Mouse (Mus musculus): Measurements from ENCODE around the gene Gnpat.

Gene Gnpat

GRCm38 (mm10) chr8:124898251-124898905, 35.5 kb downstream of the Gnpat start:
- DNase-seq (ENCODE audit: low spot score in 2 of 2), result no peak

- DNase-seq (ENCODE audit: low spot score in 2 of 2), result no peak
Measured at GRCm38 (mm10) chr8:124903198-124903597, 40.4 kb downstream of the Gnpat start.

- DNase-seq (ENCODE audit: low spot score in 2 of 2), result no peak
Measured at GRCm38 (mm10) chr8:124905482-124905881, 42.6 kb downstream of the Gnpat start.

DNA sequence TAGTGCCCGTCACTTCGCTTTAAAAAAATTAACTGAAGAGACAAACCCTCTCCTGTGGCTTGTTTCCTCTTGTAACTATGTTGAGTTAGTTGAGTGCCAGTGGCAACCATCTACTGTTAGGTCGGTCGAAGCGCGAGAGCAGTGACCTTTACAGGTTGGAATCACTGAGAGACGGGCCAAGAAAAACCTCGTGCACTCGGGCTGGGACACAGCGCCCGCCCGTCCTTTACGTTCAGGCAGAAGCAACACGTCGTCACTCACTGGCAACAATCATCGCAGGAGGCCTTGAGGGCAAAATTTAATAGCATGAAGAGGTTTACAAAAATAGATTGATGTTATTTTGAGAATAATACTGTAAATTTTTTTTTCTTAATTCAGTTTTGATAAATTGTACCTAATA, 47.1 kb downstream of the Gnpat start:
- no peak for DNase-seq (ENCODE audit: low spot score in 2 of 2)

GRCm38 (mm10) chr8:124910349-124910748, 47.5 kb downstream of the Gnpat start:
- DNase-seq (ENCODE audit: low spot score in 2 of 2), result no peak

DNA sequence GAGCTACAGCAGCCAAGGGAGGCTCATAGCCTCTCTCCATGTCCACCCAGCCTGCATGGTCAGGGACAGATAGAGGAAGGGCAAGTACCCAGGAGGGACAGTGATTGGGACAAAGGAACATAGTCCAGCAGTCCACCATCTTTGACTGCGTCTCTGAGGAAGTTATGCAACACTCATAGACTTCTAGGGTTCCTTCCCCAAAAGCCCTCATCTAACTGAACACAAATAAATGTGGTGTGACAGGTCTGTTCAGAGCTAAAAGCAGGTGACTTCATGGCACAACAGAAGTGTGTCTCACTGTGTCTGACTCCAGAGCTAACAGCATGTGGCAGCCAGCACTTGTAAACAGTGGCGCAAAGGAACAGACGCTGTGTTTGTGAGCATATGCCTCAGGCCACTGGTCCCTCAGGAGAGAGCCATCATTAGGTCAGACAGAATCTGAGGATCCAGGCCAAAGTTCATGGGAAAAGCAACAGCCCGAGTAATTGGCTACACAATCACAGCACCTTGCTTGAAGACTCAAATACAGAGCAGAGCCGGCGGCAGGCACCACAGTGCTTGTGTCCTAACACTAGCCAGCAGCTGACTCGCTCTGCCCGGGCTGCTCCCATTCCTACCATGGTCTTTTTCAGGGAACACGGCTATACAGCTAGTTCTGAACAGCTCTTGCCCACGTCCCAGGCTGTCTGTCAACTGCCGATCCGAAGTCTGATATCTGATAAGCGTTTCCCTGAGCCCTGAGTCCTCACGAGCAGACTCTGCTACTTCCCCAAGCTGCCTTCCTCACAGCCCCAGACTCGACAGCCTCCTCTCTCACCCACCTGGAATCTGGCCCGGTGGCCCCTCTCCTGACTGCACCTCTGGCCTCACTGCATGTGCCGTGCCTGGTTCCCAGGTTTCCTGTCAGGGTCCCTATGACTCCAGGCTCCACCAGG, 49.4 kb downstream of the Gnpat start:
- no peak for DNase-seq (ENCODE audit: low spot score in 2 of 2)

GRCm38 (mm10) chr8:124914061-124914460, 51.2 kb downstream of the Gnpat start:
- no peak for DNase-seq (ENCODE audit: low spot score in 2 of 2)

- no peak for DNase-seq (ENCODE audit: low spot score in 2 of 2)
Measured at GRCm38 (mm10) chr8:124917741-124918484, 55.1 kb downstream of the Gnpat start.

DNA sequence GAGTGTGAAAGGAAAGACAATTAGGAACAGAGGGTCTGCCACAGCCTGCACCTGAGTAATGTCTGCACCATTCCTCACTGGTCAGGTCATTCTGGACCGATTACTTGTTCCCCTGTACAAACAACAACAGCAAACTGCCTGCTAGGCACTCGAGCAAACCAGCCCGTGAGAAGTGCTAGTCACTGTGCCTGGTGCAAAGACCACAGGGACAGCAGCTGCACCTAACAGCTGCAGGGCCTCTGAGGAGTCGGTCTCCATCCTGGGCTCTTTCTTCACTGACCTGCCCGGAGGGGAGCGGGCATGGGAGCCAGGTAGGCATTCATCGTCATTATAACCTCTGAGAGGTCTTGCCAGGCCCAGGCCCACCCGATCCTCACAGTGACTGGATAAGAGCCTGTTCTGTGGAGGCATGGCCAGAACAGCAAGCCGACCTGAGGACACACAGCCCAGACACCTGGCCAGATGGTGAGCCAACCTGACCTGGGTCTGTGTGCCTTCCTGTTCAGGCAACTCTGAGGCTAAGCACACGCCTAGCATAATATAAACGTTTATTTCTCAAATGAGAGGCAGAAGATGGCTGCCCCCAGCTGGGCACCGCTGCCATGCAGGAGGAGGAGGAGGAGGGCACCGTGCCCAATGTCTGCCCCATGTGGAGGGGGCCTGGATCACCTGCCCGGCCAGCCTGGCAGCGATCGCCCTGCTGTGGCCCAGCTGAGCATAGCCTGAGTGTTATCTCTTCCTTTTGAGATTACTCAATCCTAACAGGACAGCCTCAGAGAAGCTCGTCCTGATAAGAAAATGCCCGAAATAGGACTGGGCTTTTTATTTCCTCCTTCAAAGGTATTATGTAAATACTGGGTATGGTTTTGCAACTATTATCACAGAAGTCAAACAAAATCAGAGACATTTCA, 58.8 kb downstream of the Gnpat start:
- no peak for DNase-seq (ENCODE audit: low spot score in 2 of 2)

GRCm38 (mm10) chr8:124922490-124923089, 59.8 kb downstream of the Gnpat start:
- DNase-seq (ENCODE audit: low spot score in 2 of 2), result no peak

GRCm38 (mm10) chr8:124923971-124924652, 61.3 kb downstream of the Gnpat start:
- no peak for DNase-seq (ENCODE audit: low spot score in 2 of 2)

- DNase-seq (ENCODE audit: low spot score in 2 of 2), result no peak
Measured at GRCm38 (mm10) chr8:124925544-124926266, 62.9 kb downstream of the Gnpat start.

DNA sequence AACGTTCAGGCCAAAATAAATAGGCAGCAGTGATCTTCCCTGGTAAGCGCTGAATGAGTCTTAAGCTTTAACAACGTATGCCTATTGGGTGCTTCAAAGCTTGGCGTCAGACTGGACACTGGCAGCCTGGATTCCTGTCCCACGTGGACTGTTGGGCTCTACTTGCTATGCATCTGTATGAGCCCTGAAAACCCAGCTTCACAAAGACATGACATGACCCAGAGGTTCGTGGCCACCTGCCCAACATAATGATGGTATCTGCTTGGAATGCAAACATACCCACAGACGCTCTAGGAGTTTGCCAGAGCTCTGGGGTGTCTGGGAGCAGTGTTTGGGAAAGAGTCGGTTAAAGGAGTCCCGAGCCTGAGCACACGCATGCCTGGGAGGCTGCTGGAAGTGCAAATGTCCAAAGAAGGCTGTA, 63.5 kb downstream of the Gnpat start:
- no peak for DNase-seq (ENCODE audit: low spot score in 2 of 2)

- DNase-seq (ENCODE audit: low spot score in 2 of 2), result no peak
Measured at GRCm38 (mm10) chr8:124929006-124929405, 66.2 kb downstream of the Gnpat start.

- DNase-seq (ENCODE audit: low spot score in 2 of 2), result no peak
Measured at GRCm38 (mm10) chr8:124930086-124930485, 67.3 kb downstream of the Gnpat start.

DNA sequence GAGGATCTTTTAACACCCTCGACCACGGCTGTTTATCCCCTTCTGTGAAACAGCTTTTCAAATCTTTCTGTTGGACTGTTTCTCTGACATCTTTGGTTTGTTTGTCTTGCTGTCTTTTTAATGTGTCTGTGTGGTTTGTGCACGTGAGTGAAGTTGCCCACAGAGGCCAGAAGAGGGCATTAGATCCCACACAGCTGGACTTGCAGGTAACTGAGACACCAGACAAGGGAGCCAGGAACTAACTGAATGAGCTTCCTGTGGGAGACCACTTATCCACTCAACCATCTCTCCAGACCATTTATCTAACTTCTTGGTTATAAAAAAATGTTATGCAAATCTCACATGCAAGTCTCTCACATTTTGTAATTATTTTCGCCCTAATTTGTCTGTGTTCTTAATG, 67.8 kb downstream of the Gnpat start:
- DNase-seq (ENCODE audit: low spot score in 2 of 2), result no peak

- DNase-seq (ENCODE audit: low spot score in 2 of 2), result no peak
Measured at GRCm38 (mm10) chr8:124932435-124932834, 69.6 kb downstream of the Gnpat start.

- no peak for DNase-seq (ENCODE audit: low spot score in 2 of 2)
Measured at GRCm38 (mm10) chr8:124935116-124935515, 72.3 kb downstream of the Gnpat start.

GRCm38 (mm10) chr8:124936699-124937098, 73.9 kb downstream of the Gnpat start:
- no peak for DNase-seq (ENCODE audit: low spot score in 2 of 2)

- no peak for DNase-seq (ENCODE audit: low spot score in 2 of 2)
Measured at GRCm38 (mm10) chr8:124937293-124937692, 74.5 kb downstream of the Gnpat start.
